Mouse (Mus musculus): ENCODE data around the gene Fbxo30.

The Fbxo30 gene

DNA sequence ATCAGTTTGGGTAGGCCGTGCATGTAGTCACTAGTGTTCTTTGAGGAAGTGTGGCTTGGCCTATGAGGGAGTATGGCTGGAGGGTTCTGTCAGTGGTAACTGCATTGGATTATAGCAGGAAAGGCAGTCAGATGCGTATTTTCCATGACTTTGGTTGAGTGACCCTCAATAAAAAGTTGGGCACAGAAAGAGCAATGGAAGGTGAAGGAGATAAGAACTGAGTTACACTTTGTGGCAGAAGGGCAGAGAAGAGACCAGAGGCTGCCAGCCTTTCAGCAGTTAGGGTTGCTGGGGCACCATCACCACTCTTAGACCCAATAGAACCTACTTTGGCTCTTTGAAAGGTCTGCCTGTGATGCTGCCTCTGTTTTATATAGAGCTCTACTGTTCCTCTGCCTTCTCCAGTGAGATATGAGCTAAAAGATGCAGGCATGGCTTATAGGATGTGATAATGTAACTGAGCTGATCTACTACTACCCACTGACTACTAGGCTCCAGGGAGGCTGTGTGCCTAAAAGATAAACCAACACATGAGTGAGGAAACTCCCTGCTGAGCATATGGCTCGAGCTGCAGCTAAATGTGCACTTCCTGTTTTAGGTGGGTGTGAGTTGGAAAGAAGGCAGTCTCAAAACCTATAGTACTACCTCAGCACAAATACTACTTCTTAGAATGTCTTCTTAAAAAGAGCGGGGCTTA lies 42.2 kb downstream of the Fbxo30 start:
- no peak for DNase-seq (ENCODE audit: low spot score)

DNA sequence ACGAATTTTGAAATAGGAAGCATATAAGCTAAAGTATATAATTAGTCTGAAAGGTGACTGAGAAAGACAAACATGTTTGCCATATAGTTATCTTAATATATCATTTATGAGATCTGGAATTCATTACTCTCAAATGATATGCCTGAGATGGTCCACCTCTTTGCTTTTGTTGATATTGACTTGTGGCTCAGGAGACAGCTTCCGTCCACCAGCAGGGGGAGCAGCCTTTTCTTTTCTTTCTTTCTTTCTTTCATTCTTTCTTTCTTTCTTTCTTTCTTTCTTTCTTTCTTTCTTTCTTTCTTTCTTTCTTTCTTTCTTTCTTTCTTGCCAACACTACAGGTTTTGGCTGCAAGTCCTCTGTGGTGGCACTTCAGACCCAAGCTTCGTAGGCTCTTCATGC lies 45.4 kb downstream of the Fbxo30 start:
- DNase-seq (ENCODE audit: low spot score): no peak

DNA sequence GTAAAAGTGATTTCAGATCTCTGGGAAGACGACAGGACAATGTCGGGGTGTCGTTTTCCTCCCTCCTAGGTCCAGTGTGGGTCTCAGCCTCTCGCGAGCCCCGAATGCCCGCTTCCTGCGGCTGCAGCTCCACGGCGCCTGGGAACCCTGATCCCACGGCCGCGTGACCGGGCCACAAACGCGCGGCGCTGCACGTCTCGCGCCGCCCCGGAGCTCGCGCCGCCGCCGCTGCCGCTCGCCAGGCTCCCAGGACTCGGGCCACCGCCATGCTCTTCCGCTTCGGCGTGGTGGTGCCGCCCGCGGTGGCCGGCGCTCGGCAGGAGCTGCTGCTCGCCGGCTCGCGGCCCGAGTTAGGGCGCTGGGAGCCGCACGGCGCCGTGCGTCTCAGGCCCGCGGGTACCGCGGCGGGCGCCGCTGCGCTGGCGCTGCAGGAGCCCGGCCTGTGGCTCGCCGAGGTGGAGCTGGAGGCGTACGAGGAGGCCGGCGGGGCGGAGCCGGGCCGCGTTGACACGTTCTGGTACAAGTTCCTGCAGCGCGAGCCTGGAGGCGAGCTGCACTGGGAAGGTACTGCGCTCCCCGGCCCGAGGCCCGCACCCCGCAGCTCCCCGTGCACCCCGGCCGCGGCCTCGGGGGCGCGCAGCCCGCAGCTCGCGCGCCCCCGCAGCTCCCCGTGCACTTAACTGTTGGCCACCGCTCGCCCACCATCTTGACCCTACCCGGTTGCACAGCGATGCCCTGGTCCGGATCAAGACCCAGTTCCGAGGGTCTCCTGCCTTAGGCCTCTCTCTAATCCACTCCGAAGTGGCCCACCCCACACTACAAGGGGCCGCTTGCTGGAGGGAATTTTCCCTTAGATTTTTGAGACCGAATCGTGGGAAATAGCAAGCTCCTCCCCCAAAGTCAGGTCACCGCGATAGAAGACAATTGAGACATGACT lies 62.3 kb downstream of the Fbxo30 start, which contains the start of gene Epm2a:
Gene Epm2a, plus strand, starts transcription at position 200 of the 937 bp plus-strand sequence.
- DNase-seq (ENCODE audit: low spot score): peak; percentile 64

DNA sequence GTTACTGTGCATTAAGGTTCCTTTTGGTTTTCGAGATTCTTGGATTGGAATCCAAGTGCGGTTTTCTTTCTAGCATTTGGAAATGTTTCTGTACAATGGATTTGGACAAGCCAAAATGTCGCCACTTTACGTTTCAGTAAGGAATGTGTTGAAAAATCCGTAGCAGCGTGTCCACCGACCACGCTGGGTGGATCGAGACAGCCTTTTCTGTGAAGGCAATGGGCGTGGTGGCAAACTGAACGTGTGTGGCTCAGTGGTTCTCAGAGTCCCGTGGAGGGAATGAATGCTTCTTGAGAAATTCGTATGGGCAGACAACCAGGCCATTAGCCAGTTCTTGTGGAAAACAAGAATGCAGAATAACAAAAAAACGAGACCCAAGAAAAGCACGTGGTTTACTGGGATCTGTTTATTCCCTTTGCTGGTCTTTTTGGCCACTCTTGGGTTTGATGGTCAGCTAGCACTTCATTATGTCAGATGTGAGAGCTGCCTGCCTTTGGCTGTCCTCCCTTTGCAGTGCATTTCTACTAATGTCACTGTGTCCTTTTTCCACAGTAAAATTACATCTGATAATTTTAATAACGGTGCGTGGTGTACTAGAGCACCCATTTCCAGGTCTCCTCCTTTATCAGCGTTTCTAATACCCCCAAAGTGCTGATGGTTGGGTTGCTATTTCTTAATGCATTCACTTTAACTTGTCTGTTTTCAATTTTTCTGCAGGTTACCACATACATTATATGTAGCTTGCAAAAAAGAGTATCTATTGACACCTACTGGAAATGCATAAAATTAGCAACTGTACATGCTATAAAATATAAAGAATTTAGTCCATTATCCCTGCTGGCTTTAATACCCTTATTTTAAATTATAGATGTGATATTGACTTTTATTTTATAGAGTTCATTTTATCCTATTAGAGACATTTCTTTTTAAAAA lies 63.7 kb downstream of the Fbxo30 start:
- no peak for DNase-seq (ENCODE audit: low spot score)

All from ovary, postnatal 14 days (tissue).